Mouse (Mus musculus): Measurements from ENCODE around the gene Foxo6. TPM values are rescaled to one million over a fixed set of nuclear protein-coding genes. Genes with fewer than 3 reads are reported as not detected.

The Foxo6 gene
- polyA plus RNA-seq, 1 experiment from 2014 or later = 0.39 TPM

DNA sequence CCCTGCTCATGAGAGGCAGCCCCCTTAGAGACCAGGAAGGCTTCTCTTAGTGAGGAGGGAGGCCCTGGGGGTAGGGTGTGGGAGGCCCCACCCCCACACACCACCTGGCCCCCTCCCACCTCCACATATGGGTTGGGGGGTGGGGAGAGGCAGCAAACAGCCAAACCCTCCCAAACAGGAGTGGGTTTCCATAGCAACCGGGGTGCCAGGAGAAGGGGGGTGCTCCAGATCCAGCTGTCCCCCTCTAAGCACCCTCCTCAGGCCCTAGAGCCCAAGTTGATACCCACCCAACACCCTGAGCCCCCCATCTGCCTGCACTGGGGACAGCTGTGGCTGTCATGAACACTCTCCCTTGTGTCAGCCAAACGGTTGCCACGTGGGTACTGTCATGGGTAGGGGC lies 6.1 kb downstream of the Foxo6 start:
- 82% methylated on average over 3 of the region's 3 CpGs for WGBS
- Histone ChIP-seq H3K27ac (ENCODE audit: low read depth, low read length) (no peak overlapping the region), H3K4me3 (ENCODE audit: low read depth, low read length) (no peak overlapping the region), H3K4me2 (ENCODE audit: low read depth, low read length, severe bottlenecking) (no peak overlapping the region), H3K9ac (ENCODE audit: low read length) (no peak overlapping the region), H3K27me3 (ENCODE audit: control insufficient read depth, insufficient read depth, low read length) (peaks cover 39% of the 10 kb centered on the region), H3K9me3 (ENCODE audit: control insufficient read depth, low read length) (no peaks in the 10 kb centered on the region), H3K36me3 (ENCODE audit: control insufficient read depth, insufficient read depth, low read length) (no peaks in the 10 kb centered on the region), H3K4me1 (replicated peaks; ENCODE audit: control insufficient read depth, insufficient read depth, low read length) (peaks cover 16% of the 10 kb centered on the region)
- no peak for DNase-seq (ENCODE audit: low spot score)
- ATAC-seq (replicated peaks; ENCODE audit: low FRiP score) = no peak

DNA sequence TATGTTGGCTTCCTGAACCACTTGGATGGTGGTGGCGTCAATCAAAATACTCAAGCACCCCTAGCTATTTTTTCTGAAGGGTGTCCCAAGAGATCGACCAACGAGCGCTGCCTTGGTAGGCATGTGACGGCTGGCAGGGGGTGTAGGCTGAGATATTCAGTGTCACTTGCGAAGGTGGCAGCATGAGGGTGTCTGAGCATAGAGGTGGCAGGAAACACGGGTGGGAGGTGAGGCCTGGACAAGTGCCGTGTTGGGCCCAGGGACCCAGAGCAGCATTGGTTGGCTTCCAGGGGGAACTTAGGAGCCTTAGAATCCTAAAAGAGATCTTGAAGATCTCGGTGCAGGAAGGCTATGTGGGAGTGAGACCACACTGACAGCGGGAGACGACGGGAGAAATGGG lies 6.7 kb downstream of the Foxo6 start:
- ATAC-seq (replicated peaks; ENCODE audit: low FRiP score) (no peak), DNase-seq (ENCODE audit: low spot score) (no peak)
- Histone ChIP-seq H3K4me3 (ENCODE audit: low read depth, low read length) (no peak overlapping the region), H3K27ac (ENCODE audit: low read depth, low read length) (no peak overlapping the region), H3K27me3 (ENCODE audit: control insufficient read depth, insufficient read depth, low read length) (peaks cover 33% of the 10 kb centered on the region), H3K9ac (ENCODE audit: low read length) (no peak overlapping the region), H3K4me2 (ENCODE audit: low read depth, low read length, severe bottlenecking) (no peak overlapping the region), H3K4me1 (replicated peaks; ENCODE audit: control insufficient read depth, insufficient read depth, low read length) (peaks cover 13% of the 10 kb centered on the region), H3K9me3 (ENCODE audit: control insufficient read depth, low read length) (no peaks in the 10 kb centered on the region), H3K36me3 (ENCODE audit: control insufficient read depth, insufficient read depth, low read length) (no peaks in the 10 kb centered on the region)
- WGBS = 87% methylated on average over 12 of the region's 12 CpGs

DNA sequence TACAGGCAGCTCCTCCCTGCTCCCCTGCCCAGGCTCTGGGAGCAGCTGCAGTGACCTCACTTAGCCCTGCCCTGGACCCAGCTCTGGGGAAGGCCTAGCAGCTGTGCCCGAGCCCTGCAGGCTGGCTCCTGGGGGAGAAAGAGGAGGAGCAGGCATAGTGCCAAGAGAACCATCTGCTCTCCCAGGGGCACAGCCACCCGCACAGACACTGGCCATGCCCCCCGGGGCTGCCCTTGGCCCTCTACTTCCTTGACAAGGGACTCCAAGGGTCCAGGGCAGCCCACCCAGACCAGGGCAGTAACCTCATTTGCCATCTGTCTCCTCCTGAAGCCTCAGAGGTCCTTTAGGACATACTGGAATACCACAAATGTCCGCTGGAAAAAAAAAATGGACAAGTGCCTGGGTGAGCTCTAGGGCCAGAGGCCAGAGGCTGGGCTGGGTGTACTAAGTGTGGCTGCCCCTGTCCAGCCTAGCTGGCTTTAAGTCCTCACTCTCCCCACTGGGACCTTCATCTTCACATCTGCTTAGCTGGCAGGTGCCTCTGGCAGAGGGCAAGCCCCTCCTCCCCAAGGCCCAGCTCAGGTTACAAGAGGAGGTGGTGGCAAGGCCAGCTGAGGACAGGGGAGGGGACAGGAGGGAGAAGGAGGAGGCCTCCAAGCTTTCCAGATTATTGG lies 9.8 kb downstream of the Foxo6 start:
- Histone ChIP-seq H3K27me3 (ENCODE audit: control insufficient read depth, insufficient read depth, low read length) (peaks cover 10% of the 10 kb centered on the region; the same call in 1 of the 2 replicates), H3K9ac (ENCODE audit: low read length) (no peak overlapping the region), H3K9me3 (ENCODE audit: control insufficient read depth, low read length) (no peaks in the 10 kb centered on the region), H3K4me3 (ENCODE audit: low read depth, low read length) (no peak overlapping the region), H3K27ac (ENCODE audit: low read depth, low read length) (no peak overlapping the region), H3K36me3 (ENCODE audit: control insufficient read depth, insufficient read depth, low read length) (no peaks in the 10 kb centered on the region), H3K4me2 (ENCODE audit: low read depth, low read length, severe bottlenecking) (no peak overlapping the region), H3K4me1 (replicated peaks; ENCODE audit: control insufficient read depth, insufficient read depth, low read length) (peaks cover 3% of the 10 kb centered on the region)
- DNase-seq (ENCODE audit: low spot score) (peak; percentile 55), ATAC-seq (replicated peaks; ENCODE audit: low FRiP score) (no peak)
- WGBS = 57% methylated on average over 4 of the region's 4 CpGs

DNA sequence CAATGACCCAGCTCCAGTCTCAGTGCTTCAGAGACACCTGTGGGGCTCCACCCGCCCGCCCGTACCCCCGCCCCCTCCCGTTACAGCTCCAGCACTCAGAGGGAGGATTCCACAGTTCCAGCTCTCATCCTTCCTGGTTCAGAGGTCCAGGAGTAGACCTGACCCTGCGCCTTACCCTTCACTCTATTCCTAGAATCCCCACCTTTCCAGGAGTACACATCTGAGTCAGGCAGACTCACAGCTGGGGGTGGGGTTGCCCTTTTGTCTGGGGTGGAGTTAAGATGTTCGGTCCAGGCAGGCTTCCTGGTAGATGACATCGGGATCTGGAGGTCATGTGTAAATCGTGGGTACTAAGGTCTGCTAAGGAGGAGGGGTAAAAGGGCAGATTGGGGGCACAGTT lies 11.7 kb downstream of the Foxo6 start:
- Histone ChIP-seq H3K9me3 (ENCODE audit: control insufficient read depth, low read length) (no peaks in the 10 kb centered on the region), H3K4me2 (ENCODE audit: low read depth, low read length, severe bottlenecking) (no peak overlapping the region), H3K4me1 (replicated peaks; ENCODE audit: control insufficient read depth, insufficient read depth, low read length) (peaks cover 8% of the 10 kb centered on the region), H3K27me3 (ENCODE audit: control insufficient read depth, insufficient read depth, low read length) (peaks cover 16% of the 10 kb centered on the region), H3K4me3 (ENCODE audit: low read depth, low read length) (no peak overlapping the region), H3K36me3 (ENCODE audit: control insufficient read depth, insufficient read depth, low read length) (no peaks in the 10 kb centered on the region), H3K9ac (ENCODE audit: low read length) (no peak overlapping the region), H3K27ac (ENCODE audit: low read depth, low read length) (no peak overlapping the region)
- WGBS = 64% methylated on average over 9 of the region's 9 CpGs
- no peak for DNase-seq (ENCODE audit: low spot score)
- ATAC-seq (replicated peaks; ENCODE audit: low FRiP score) = no peak

- no peak overlapping the region for H3K27ac ChIP-seq (ENCODE audit: low read depth, low read length)
- no peak overlapping the region for H3K9ac ChIP-seq (ENCODE audit: low read length)
- H3K4me3 ChIP-seq (ENCODE audit: low read depth, low read length) = no peak overlapping the region
- H3K4me2 ChIP-seq (ENCODE audit: low read depth, low read length, severe bottlenecking) = no peak overlapping the region
- peaks cover 35% of the 10 kb centered on the region for H3K27me3 ChIP-seq (ENCODE audit: control insufficient read depth, insufficient read depth, low read length)
- no peak for ATAC-seq (replicated peaks; ENCODE audit: low FRiP score)
- no peak for DNase-seq (ENCODE audit: low spot score)
- no peaks in the 10 kb centered on the region for H3K36me3 ChIP-seq (ENCODE audit: control insufficient read depth, insufficient read depth, low read length)
- peaks cover 14% of the 10 kb centered on the region for H3K4me1 ChIP-seq (replicated peaks; ENCODE audit: control insufficient read depth, insufficient read depth, low read length)
- WGBS = 82% methylated on average over 7 of the region's 7 CpGs
- H3K9me3 ChIP-seq (ENCODE audit: control insufficient read depth, low read length) = no peaks in the 10 kb centered on the region
These were observed 13.6 kb downstream of the Foxo6 start for GRCm38 (mm10) chr4:120273594-120273993.

GRCm38 (mm10) chr4:120271886-120272580 lies 15.1 kb downstream of the Foxo6 start:
- Histone ChIP-seq H3K4me1 (replicated peaks; ENCODE audit: control insufficient read depth, insufficient read depth, low read length) (peaks cover 27% of the 10 kb centered on the region), H3K27ac (ENCODE audit: low read depth, low read length) (no peak overlapping the region), H3K4me2 (ENCODE audit: low read depth, low read length, severe bottlenecking) (no peak overlapping the region), H3K4me3 (ENCODE audit: low read depth, low read length) (no peak overlapping the region), H3K9me3 (ENCODE audit: control insufficient read depth, low read length) (no peaks in the 10 kb centered on the region), H3K9ac (ENCODE audit: low read length) (no peak overlapping the region), H3K36me3 (ENCODE audit: control insufficient read depth, insufficient read depth, low read length) (no peaks in the 10 kb centered on the region), H3K27me3 (ENCODE audit: control insufficient read depth, insufficient read depth, low read length) (peaks cover 50% of the 10 kb centered on the region)
- ATAC-seq (replicated peaks; ENCODE audit: low FRiP score) (no peak), DNase-seq (ENCODE audit: low spot score) (no peak)
- 75% methylated on average over 6 of the region's 6 CpGs for whole genome bisulfite sequencing

DNA sequence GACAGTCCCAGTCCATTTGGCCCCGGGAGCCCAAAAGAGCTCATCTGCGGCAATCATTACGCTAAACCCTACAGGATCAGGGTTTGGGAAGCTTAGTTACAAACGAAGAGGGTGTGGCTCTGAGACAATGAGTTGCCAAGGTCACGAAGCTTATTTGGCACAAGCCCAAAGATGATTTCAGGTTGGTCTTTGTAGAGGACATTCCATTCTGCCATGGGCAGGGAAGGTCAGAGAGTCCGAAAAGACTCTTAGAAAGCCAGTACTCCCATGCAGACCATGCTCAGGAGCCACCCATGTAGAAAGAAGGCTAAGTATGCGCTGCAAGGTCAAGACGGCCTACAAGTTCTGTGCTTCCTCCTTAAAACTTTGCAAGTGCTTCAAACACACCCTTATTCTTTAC lies 15.9 kb downstream of the Foxo6 start:
- Histone ChIP-seq H3K27me3 (ENCODE audit: control insufficient read depth, insufficient read depth, low read length) (peaks cover 57% of the 10 kb centered on the region), H3K4me3 (ENCODE audit: low read depth, low read length) (no peak overlapping the region), H3K9me3 (ENCODE audit: control insufficient read depth, low read length) (no peaks in the 10 kb centered on the region), H3K27ac (ENCODE audit: low read depth, low read length) (no peak overlapping the region), H3K4me2 (ENCODE audit: low read depth, low read length, severe bottlenecking) (no peak overlapping the region), H3K9ac (ENCODE audit: low read length) (no peak overlapping the region), H3K36me3 (ENCODE audit: control insufficient read depth, insufficient read depth, low read length) (no peaks in the 10 kb centered on the region), H3K4me1 (replicated peaks; ENCODE audit: control insufficient read depth, insufficient read depth, low read length) (peaks cover 26% of the 10 kb centered on the region)
- ATAC-seq (replicated peaks; ENCODE audit: low FRiP score) = no peak
- 52% methylated on average over 8 of the region's 8 CpGs for WGBS
- DNase-seq (ENCODE audit: low spot score) = no peak

DNA sequence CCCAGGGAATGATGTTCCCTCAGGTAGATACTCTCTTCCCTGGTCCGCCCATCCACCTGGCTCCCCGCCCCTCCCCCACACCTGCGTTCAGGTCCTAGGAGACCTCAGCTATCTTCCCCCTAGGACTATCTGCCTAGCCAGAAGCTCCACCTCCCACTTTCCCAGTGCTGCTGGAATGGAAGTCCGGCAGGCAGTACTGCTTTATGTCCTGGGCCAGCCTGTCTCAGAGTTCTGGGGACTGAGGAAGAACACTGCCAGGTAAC lies 16.3 kb downstream of the Foxo6 start:
- H3K4me3 ChIP-seq (ENCODE audit: low read depth, low read length) = no peak overlapping the region
- H3K27ac ChIP-seq (ENCODE audit: low read depth, low read length) = no peak overlapping the region
- no peak overlapping the region for H3K4me2 ChIP-seq (ENCODE audit: low read depth, low read length, severe bottlenecking)
- H3K4me1 ChIP-seq (replicated peaks; ENCODE audit: control insufficient read depth, insufficient read depth, low read length) = peaks cover 26% of the 10 kb centered on the region
- H3K27me3 ChIP-seq (ENCODE audit: control insufficient read depth, insufficient read depth, low read length) = peaks cover 60% of the 10 kb centered on the region
- DNase-seq (ENCODE audit: low spot score) = no peak
- H3K9ac ChIP-seq (ENCODE audit: low read length) = no peak overlapping the region
- H3K36me3 ChIP-seq (ENCODE audit: control insufficient read depth, insufficient read depth, low read length) = no peaks in the 10 kb centered on the region
- 39% methylated on average over 4 of the region's 4 CpGs for WGBS
- H3K9me3 ChIP-seq (ENCODE audit: control insufficient read depth, low read length) = no peaks in the 10 kb centered on the region
- ATAC-seq (replicated peaks; ENCODE audit: low FRiP score) = no peak

Data from forebrain, embryonic 11.5 days (tissue).